Mouse (Mus musculus) limb, embryonic 10.5 days (tissue): ENCODE measurements around the gene Agbl4. TPM values are rescaled to one million over a fixed set of nuclear protein-coding genes. Genes with fewer than 3 reads are reported as not detected.
"Not testable (repeated sequence)": the region's sequence is repeated elsewhere in the genome, so short reads cannot be mapped to it uniquely, and the experiment has no call there.

ENCODE experiments used
- DNase-seq: peaks from one replicate; pipeline ENCODE4 v3.0.0-alpha.2; 2017; ENCODE audit warnings: low spot score
- H3K27ac ChIP-seq: fragments of 300-500 bp; sonication (generic); 2 replicates; pipeline ENCODE4 v1.5.1; 2016; ENCODE audit warnings: mild to moderate bottlenecking
- H3K27me3 ChIP-seq: fragments of 300-500 bp; sonication (generic); 2 replicates; pipeline ENCODE4 v1.6.1; 2016; ENCODE audit warnings: low read depth, mild to moderate bottlenecking; ENCODE audit not compliant: poor library complexity, severe bottlenecking
- H3K36me3 ChIP-seq: fragments of 300-500 bp; sonication (generic); 2 replicates; pipeline ENCODE4 v1.6.1; 2016; ENCODE audit warnings: mild to moderate bottlenecking, moderate library complexity
- H3K4me1 ChIP-seq: fragments of 300-500 bp; sonication (generic); 2 replicates; pipeline ENCODE4 v1.6.1; 2016
- H3K4me3 ChIP-seq: fragments of 300-500 bp; sonication (generic); 2 replicates; pipeline ENCODE4 v1.5.1; 2016; ENCODE audit warnings: mild to moderate bottlenecking, moderate library complexity
- H3K9me3 ChIP-seq: fragments of 300-500 bp; sonication (generic); replicated peaks from 2 replicates; pipeline ENCODE4 v1.6.1; 2016; ENCODE audit warnings: mild to moderate bottlenecking
- WGBS: fragments of 180-500 bp; shearing (Covaris S2); methylation state at CpG from one replicate; pipeline ENCODE4 v1.1.7; 2016; 5-methylcytosine and 5-hydroxymethylcytosine counted together
- polyA plus RNA-seq: library from polyadenylated mRNA; unstranded; fragments of >200 nt; fragmentation: Nextera tagmentation; extraction: Ambion mirVana; gene quantifications from 2 replicates; pipeline ENCODE4 v1.2.1, GENCODE M21; 2016

Agbl4 gene
- polyA plus RNA-seq, 1 experiment from 2014 or later = not detected

DNA sequence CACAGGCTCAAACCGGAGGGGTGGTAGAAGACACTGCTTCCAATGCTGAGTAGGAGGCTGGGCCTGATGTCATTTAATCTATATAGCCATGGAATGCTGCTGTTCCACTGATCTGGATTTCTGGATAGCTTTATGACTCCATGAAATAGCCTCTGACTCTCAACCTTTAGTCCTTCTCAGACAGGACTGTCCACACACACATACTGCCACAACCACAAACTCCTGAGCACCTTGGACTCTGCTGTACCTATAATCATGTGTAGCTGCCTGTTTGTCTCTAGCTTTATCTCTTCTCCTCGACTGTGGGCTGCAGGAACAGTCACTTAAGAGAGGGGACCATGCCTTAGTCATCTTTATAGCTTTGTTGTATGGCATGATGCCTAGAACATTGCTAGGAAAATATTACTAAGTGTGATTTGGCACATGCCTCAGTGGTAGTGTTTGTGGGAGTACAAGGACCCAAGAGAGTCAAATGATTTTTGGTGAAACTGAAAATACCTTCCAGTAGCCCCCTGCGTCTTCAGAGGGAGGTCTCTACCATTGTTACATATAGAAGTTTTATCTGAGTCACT lies 817.8 kb downstream of the Agbl4 start:
- Histone ChIP-seq H3K36me3 (no peaks in the 10 kb centered on the region), H3K9me3 (no peaks in the 10 kb centered on the region), H3K27me3 (no peaks in the 10 kb centered on the region), H3K4me3 (no peak overlapping the region), H3K27ac (no peak overlapping the region), H3K4me1 (no peaks in the 10 kb centered on the region)
- 85% methylated on average over 3 of the region's 3 CpGs for WGBS
- no peak for DNase-seq

DNA sequence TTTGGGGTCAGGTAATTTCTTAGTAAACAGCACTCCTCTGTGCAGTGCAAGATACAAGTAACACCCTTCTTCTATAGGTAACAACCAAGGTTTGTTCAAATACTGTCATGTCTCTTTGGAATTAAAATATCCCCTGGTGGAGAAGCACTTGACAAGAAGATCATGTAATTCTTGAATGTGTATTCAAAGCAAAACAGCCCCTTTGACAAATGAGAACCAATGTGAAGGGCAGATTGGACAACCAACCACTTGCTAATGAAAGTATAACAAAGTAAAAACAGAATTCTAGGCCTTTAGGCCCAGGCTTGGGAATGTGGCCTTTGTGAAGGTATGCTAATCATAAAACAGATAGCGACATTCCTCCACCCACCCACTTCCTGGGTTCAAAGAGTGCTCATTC lies 821.6 kb downstream of the Agbl4 start:
- not testable (repeated sequence) for H3K27ac ChIP-seq, H3K36me3 ChIP-seq, DNase-seq, H3K27me3 ChIP-seq, H3K4me3 ChIP-seq, H3K4me1 ChIP-seq, H3K9me3 ChIP-seq
- WGBS = 78% methylated on average over 1 of the region's 1 CpGs

DNA sequence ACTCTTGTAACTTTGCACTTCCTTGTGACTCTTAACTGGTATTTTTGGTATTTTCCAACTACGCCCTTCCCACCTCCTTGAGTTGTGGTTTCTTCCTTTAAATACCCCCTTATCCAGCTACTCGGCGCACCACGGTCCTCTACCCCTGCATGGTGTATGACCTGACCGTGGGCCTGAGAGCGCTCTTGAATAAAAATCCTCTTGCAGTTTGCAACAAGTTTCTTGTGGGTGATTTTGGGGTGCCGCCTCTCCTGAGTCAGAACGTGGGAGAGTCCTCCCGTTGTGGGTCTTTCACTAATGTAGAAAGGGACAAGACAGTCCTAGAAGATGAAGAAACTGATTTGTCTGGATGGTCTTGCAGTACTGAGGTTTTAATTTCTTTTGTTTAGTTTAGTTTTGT lies 822.1 kb downstream of the Agbl4 start:
- not testable (repeated sequence) for H3K4me3 ChIP-seq, H3K27ac ChIP-seq, H3K9me3 ChIP-seq, H3K4me1 ChIP-seq, H3K36me3 ChIP-seq, DNase-seq, H3K27me3 ChIP-seq
- WGBS = 92% methylated on average over 9 of the region's 9 CpGs

DNA sequence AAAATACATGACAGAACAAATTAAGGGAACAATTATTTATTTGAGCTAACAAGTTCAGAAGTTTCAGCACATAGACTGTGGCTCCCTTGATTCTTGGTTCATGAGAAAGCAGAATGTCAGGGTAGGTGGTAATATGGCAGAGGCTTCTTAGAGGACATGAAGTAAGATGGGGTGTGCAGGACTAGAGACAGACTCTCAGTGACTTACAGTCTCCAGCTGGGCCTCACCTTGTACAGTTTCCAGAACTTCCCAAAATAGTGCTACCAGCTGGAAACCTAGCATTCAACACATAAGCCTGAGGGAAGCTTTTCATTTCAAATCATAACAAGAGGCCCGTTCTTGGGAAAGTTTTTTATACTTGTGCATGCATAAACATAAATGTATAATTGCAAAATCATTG lies 836.4 kb downstream of the Agbl4 start:
- Histone ChIP-seq H3K27me3 (no peaks in the 10 kb centered on the region), H3K36me3 (no peaks in the 10 kb centered on the region), H3K4me3 (no peak overlapping the region), H3K9me3 (no peaks in the 10 kb centered on the region), H3K4me1 (no peaks in the 10 kb centered on the region), H3K27ac (no peak overlapping the region)
- no peak for DNase-seq
- 90% methylated on average over 1 of the region's 1 CpGs for WGBS

DNA sequence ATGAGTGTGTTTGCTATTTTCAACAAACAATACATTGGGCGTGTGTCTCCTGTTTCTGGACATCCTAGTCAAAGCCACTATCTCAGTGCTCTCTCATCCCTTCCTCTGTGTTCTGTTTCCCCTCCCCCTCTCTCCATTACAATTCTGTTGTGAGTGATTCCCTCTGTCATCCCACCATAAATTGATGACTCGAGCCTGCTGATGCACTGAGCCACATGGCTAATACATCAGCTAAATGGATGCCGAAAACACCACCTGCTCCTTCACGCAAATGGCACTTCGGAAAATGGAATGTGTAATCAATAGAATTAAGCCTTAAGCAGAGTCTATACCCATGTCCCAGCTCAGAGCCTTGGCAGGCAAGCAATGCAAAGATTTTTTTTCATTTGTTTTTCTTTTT lies 854.5 kb downstream of the Agbl4 start:
- no peak for DNase-seq
- Histone ChIP-seq H3K4me3 (no peak overlapping the region), H3K27ac (no peak overlapping the region), H3K27me3 (no peaks in the 10 kb centered on the region), H3K4me1 (no peaks in the 10 kb centered on the region), H3K9me3 (no peaks in the 10 kb centered on the region), H3K36me3 (no peaks in the 10 kb centered on the region)
- WGBS = 87% methylated on average over 5 of the region's 5 CpGs

DNA sequence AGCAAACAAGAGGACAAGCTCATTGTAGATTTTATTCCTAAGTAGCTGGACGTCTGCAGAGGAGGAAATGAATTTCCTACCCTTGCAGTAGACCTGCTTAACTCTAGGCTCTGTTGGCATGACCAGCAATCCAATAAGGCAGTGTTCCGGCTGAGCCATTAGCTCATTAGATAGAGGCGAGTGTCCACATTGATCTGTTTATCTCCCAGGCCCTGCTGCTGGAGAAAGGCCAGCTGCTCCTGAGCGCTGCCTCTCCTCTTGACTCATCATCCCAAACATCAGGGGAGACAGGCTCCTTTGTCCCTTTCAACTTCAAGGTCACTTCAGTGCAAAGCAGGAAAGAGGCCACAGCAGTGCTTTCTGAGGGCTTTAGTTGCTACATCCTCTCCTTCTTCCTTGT lies 858.0 kb downstream of the Agbl4 start:
- Histone ChIP-seq H3K4me1 (no peaks in the 10 kb centered on the region), H3K9me3 (no peaks in the 10 kb centered on the region), H3K27ac (no peak overlapping the region), H3K4me3 (no peak overlapping the region), H3K27me3 (no peaks in the 10 kb centered on the region), H3K36me3 (no peaks in the 10 kb centered on the region)
- no peak for DNase-seq
- WGBS = 70% methylated on average over 4 of the region's 4 CpGs

DNA sequence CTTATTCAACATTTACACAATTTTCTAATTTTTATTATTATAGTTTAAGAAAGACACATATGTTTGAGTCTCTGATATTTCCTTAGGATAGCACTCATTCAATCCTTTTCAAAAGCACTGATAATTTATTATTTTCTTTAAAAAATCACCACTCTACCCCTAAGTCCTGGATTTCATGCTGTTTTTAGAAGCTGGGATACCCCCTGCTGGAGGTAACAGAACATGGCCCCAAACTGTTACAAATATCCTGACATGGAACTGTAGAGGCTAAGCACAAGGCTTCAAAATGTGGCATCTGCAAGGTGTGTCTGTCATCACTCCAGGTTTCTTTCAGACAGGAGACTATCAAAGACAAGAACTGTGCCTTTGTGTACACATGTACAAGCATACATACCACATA lies 859.5 kb downstream of the Agbl4 start:
- Histone ChIP-seq H3K4me1 (no peaks in the 10 kb centered on the region), H3K27me3 (no peaks in the 10 kb centered on the region), H3K4me3 (no peak overlapping the region), H3K9me3 (no peaks in the 10 kb centered on the region), H3K27ac (no peak overlapping the region), H3K36me3 (no peaks in the 10 kb centered on the region)
- no peak for DNase-seq

DNA sequence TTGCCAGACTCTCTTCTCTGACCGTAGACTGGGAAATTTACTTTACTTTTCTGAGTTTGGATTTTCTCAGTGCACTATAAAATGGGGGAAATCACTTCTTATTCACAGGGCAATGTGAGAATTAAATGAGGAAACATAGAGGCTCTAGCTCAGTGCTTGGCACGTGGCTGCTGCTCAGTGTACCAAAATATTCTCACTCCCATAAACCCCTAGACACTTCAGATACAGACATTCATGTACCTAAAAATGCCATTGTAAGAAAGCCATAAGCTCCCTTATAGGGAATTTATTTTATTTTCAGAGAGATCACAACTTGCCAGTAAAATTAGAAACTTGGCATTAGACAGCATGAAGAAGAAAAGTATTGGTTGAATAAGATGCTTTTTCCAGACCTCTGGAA lies 883.5 kb downstream of the Agbl4 start:
- Histone ChIP-seq H3K4me1 (no peaks in the 10 kb centered on the region), H3K27me3 (no peaks in the 10 kb centered on the region), H3K4me3 (no peak overlapping the region), H3K27ac (no peak overlapping the region), H3K36me3 (no peaks in the 10 kb centered on the region), H3K9me3 (no peaks in the 10 kb centered on the region)
- 86% methylated on average over 2 of the region's 2 CpGs for WGBS
- DNase-seq = no peak

DNA sequence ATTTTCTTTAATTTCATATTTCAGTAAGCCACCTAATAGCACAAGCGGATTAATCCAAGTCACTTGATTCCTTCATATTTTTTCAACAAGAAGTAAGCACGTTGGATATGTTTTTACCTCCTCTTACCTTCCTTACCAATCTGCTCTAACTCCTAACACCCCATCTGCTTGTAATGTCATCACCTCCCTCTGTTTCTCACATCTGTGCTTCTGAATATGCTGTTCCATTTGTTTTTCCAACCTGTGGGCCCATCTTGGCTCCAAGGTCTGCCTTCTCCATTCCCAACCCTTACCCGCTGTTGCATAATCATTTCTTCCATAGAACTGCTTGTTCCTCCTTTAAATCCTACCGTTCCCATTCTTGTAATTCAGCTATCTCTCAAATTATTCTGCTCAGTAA lies 884.4 kb downstream of the Agbl4 start:
- no peak overlapping the region for H3K4me3 ChIP-seq
- no peak for DNase-seq
- no peaks in the 10 kb centered on the region for H3K36me3 ChIP-seq
- H3K9me3 ChIP-seq = no peaks in the 10 kb centered on the region
- H3K27ac ChIP-seq = no peak overlapping the region
- no peaks in the 10 kb centered on the region for H3K27me3 ChIP-seq
- 94% methylated on average over 4 of the region's 4 CpGs for WGBS
- H3K4me1 ChIP-seq = no peaks in the 10 kb centered on the region

DNA sequence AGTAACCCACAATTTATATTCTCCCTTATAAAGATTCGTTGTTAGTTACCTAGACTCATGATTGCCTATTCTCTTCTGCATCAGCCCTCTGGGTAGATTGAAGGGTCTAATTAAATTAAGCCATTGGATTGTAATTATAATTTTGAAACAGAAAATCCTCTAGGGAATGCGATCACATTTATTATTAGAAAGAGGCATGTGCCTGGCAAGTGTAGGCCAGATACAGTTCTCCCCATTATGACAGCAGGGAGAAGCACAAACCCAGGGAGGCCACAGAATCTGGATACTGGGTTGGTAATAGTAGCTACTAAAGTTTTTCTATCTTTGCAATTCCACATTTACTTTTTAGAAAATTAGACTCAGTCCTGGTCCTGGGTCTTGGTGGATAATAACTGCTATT lies 887.2 kb downstream of the Agbl4 start:
- 90% methylated on average over 2 of the region's 2 CpGs for WGBS

DNA sequence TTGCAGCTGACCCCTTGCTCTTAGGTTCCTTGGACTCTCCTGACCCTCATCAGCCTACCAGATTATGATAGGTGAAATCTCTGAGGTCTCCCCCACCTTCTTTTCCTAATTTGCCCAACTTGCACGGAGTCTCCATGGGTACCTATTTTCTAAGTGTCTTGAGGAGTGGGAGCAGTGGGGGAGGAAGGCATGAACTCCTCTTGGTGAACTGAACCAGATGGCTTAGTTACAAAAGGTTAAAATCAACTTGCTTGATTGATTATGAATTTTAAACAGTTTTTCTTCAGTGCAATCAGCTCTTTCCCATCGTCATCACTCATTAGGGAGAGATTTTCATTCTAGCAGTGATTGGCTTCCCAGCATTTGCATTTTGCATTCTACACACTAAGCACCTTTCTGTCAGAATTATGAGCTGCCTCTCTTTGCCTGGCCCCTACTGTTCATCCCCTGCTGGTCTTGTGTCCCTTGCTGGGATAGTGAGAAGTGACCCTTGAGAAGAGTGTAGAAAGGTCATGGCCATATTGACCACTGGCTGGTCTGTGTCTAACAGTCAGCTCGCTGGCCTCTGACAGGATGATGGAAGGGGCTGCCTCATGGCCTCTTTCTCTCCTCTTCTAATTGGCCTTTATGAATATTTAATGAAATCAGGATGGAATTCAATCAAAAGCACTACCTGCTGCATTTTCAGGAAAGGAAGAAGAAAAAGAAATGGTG lies 897.2 kb downstream of the Agbl4 start:
- no peak for DNase-seq
- Histone ChIP-seq H3K36me3 (no peaks in the 10 kb centered on the region), H3K27me3 (no peaks in the 10 kb centered on the region), H3K27ac (no peak overlapping the region), H3K4me1 (no peaks in the 10 kb centered on the region), H3K9me3 (no peaks in the 10 kb centered on the region), H3K4me3 (no peak overlapping the region)
- 65% methylated on average over 3 of the region's 3 CpGs for WGBS

More for the DNA sequence above, 887.2 kb downstream of the Agbl4 start:
- Histone ChIP-seq H3K4me3 (no peak overlapping the region), H3K9me3 (no peaks in the 10 kb centered on the region), H3K27me3 (no peaks in the 10 kb centered on the region), H3K4me1 (no peaks in the 10 kb centered on the region), H3K36me3 (no peaks in the 10 kb centered on the region), H3K27ac (no peak overlapping the region)
- DNase-seq = no peak

DNA sequence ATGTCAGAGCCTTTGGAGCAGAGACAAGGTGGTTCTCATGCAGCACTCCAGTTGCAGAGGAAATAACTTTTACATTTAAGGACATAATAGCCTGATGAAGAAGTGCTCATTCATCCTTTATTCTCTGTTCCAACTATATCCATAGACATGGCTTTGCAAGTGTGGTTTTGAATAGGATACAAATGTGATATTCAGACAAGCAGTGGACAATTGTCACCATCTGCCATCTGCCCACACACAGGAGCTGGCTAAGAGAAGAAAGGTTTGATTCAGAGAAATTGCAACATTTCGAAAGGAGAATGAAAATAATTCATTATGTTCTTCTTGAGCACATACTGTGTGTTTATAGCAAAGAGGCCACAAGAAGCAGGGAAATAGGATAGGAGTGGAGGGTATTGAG lies 909.1 kb downstream of the Agbl4 start:
- no peaks in the 10 kb centered on the region for H3K27me3 ChIP-seq
- no peaks in the 10 kb centered on the region for H3K36me3 ChIP-seq
- H3K4me1 ChIP-seq = no peaks in the 10 kb centered on the region
- no peaks in the 10 kb centered on the region for H3K9me3 ChIP-seq
- no peak overlapping the region for H3K4me3 ChIP-seq
- DNase-seq = no peak
- 92% methylated on average over 1 of the region's 1 CpGs for WGBS
- H3K27ac ChIP-seq = no peak overlapping the region

DNA sequence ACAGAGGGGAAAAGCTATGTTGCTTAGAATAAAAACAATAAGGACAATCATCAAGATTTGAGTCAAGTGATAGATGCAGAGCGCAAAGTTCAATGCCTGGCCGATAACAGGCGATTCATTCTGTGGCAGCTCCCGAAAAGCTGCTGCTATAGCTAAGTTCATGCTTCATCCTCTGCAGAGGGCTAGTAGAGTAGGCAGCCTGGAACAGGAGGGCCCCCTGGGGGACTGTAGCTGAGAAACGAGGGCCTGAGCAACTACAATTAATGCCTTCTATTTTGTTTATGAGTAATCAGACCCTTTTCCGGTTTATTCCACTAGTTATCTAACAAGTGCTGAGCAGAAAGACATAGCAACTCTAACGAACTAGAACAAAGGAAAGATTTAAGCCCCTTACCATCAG lies 909.7 kb downstream of the Agbl4 start:
- no peaks in the 10 kb centered on the region for H3K36me3 ChIP-seq
- no peaks in the 10 kb centered on the region for H3K4me1 ChIP-seq
- 76% methylated on average over 7 of the region's 7 CpGs for WGBS
- H3K9me3 ChIP-seq = no peaks in the 10 kb centered on the region
- H3K4me3 ChIP-seq = no peak overlapping the region
- no peak overlapping the region for H3K27ac ChIP-seq
- H3K27me3 ChIP-seq = no peaks in the 10 kb centered on the region
- DNase-seq = no peak

DNA sequence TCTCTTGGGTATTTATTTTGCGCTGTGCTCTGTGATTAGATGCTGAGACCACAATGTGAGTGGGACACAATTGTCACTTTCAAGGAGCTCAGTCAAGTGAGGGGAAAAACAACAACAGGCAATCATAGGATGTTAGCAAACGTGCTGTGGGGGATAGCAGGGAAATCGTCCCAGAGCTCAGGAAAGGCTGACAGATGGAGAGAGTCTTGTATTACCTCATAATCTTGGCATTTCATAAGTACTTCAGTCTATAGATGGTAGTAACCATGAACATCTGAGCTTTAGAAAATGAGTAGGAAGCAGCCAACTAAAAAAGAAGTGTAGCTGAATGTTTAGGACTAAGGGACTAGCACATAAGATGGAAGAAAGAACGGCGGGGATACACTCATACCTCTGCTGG lies 910.2 kb downstream of the Agbl4 start:
- no peaks in the 10 kb centered on the region for H3K9me3 ChIP-seq
- no peaks in the 10 kb centered on the region for H3K36me3 ChIP-seq
- DNase-seq = no peak
- H3K4me3 ChIP-seq = no peak overlapping the region
- no peaks in the 10 kb centered on the region for H3K27me3 ChIP-seq
- WGBS = 79% methylated on average over 5 of the region's 5 CpGs
- H3K27ac ChIP-seq = no peak overlapping the region
- no peaks in the 10 kb centered on the region for H3K4me1 ChIP-seq
